13 mouse cellular contexts compared by ENCODE assay signal in genomic region chr5:35627307-35627840, GRCm38 (mm10). TPM values are rescaled to one million over a fixed set of nuclear protein-coding genes. Genes with fewer than 3 reads are reported as not detected.
DNase-seq lines count a peak whose midpoint lies in the region; ATAC-seq and TF ChIP-seq lines count a peak whose summit lies in the region.
"Had no signal": no experiment of that assay in that cellular context is flagged by ENCODE, and none has a peak within 500 bp of the region (broad histone marks: within the 10 kb centered on the region; RNA-seq: fewer than 3 reads in every experiment).

No protein-coding gene starts in this region.

- ATAC-seq in lung, postnatal 0 days, result no peak
- ATAC-seq: CD4-positive, CD25-positive, alpha-beta regulatory T cell, adult 4 months had no signal

- H3K9me3 ChIP-seq in lung, postnatal 0 days (ENCODE audit: low read length), result no peaks in the 10 kb centered on the region

- no peaks in the 10 kb centered on the region for H3K27me3 ChIP-seq in kidney, adult 2 months (replicated peaks; ENCODE audit: control insufficient read depth, insufficient read depth, low read length)
- no peaks in the 10 kb centered on the region for H3K27me3 ChIP-seq in lung, postnatal 0 days (replicated peaks; ENCODE audit: insufficient read depth, low read length)

- no peak for DNase-seq in kidney, adult 2 months
- no peak for DNase-seq in kidney, adult 18-20 months
- no peak for DNase-seq in lung, postnatal 0 days (ENCODE audit: low spot score)
- no peak for DNase-seq in lung, postnatal 25 days (ENCODE audit: low spot score)
- peak; percentile 17 for DNase-seq in ES-CJ7 (ENCODE audit: low read depth, low spot score)
- DNase-seq in frontal cortex, adult 2 months (ENCODE audit: extremely low spot score in 1 of 2, low spot score in 1 of 2), result no peak
- DNase-seq: cerebellum, adult 11-12 months; heart, postnatal 14 days; lung, postnatal 4 days; right cerebral cortex, adult 18-20 months had no signal

- no peak overlapping the region for H3K4me3 ChIP-seq in kidney, adult 2 months (ENCODE audit: insufficient read depth, low read depth, low read length)
- no peak overlapping the region for H3K4me3 ChIP-seq in lung, postnatal 0 days (ENCODE audit: low read depth, low read length)
- no peak overlapping the region for H3K4me3 ChIP-seq in cortical plate, adult 2 months (ENCODE audit: insufficient read depth, low read length)

- TF ChIP-seq EP300 in lung, postnatal 0 days (IDR thresholded peaks at IDR 0.05), result no peak

- no peak for TF ChIP-seq POLR2A in kidney, adult 2 months (IDR thresholded peaks at IDR 0.05; ENCODE audit: low read depth, low read length)
- TF ChIP-seq POLR2A in cortical plate, adult 2 months (IDR thresholded peaks at IDR 0.05; ENCODE audit: extremely low read depth, insufficient read depth, low read length), result no peak

- H3K4me1 ChIP-seq in kidney, adult 2 months (ENCODE audit: control insufficient read depth, insufficient read depth, low read length), result no peaks in the 10 kb centered on the region
- peaks cover 6% of the 10 kb centered on the region; the same call in 1 of the 2 replicates for H3K4me1 ChIP-seq in lung, postnatal 0 days (ENCODE audit: insufficient read depth, low read depth, low read length)
- no peaks in the 10 kb centered on the region for H3K4me1 ChIP-seq in cortical plate, adult 2 months (ENCODE audit: control insufficient read depth, insufficient read depth, low read length)

- no peak overlapping the region for H3K4me2 ChIP-seq in lung, postnatal 0 days (replicated peaks; ENCODE audit: low read depth, low read length)
- H3K4me2 ChIP-seq: midbrain, embryonic 11.5 days had no signal

- H3K27ac ChIP-seq in kidney, adult 2 months (ENCODE audit: insufficient read depth, low read depth, low read length), result no peak overlapping the region
- no peak overlapping the region for H3K27ac ChIP-seq in lung, postnatal 0 days (ENCODE audit: low read length)
- H3K27ac ChIP-seq in cortical plate, adult 2 months (ENCODE audit: insufficient read depth, low read length), result no peak overlapping the region

- no peaks in the 10 kb centered on the region for H3K36me3 ChIP-seq in kidney, adult 2 months (ENCODE audit: control insufficient read depth, insufficient read depth, low read length)
- H3K36me3 ChIP-seq in lung, postnatal 0 days (ENCODE audit: insufficient read depth, low read length), result no peaks in the 10 kb centered on the region

- no peak overlapping the region for H3K9ac ChIP-seq in lung, postnatal 0 days (replicated peaks; ENCODE audit: low read depth)

- peak; percentile 59 for TF ChIP-seq CTCF in kidney, adult 2 months (conservative IDR thresholded peaks at IDR 0.05; ENCODE audit: insufficient read depth, insufficient read length, low read depth, low read length)
- TF ChIP-seq CTCF in lung, postnatal 0 days (IDR thresholded peaks at IDR 0.05), result peak; percentile 57
- TF ChIP-seq CTCF in cortical plate, adult 2 months (IDR thresholded peaks at IDR 0.05; ENCODE audit: extremely low read depth, insufficient read depth, low read length), result peak; percentile 25

- WGBS in kidney, adult 2 months, result 68% methylated on average over 7 of the region's 7 CpGs
- 48% methylated on average over 7 of the region's 7 CpGs for WGBS in lung, postnatal 0 days

RNA-seq across cellular contexts. Expression of gene Acox3, which starts 44.5 kb away (rescaled TPM):
- 77.9 and 83.6 TPM in 2 replicates for polyA plus RNA-seq in kidney, adult 2 months (2012; rRNA removed)
- polyA plus RNA-seq in lung, postnatal 0 days (2015; fragmentation: Nextera tagmentation; extraction: Ambion mirVana), result 15.0 and 15.9 TPM in 2 replicates
- polyA plus RNA-seq in cortical plate, adult 2 months (2012; rRNA removed), result 30.5 and 31.5 TPM in 2 replicates
- polyA plus RNA-seq in frontal cortex, adult 2 months (2012; rRNA removed), result 28.0 and 29.4 TPM in 2 replicates

RNA-seq across cellular contexts. Expression of gene Htra3, which starts 52.2 kb away (rescaled TPM):
- polyA plus RNA-seq in kidney, adult 2 months (2012; rRNA removed), result 9.8 and 12.4 TPM in 2 replicates
- 35.7 and 40.5 TPM in 2 replicates for polyA plus RNA-seq in lung, postnatal 0 days (2015; fragmentation: Nextera tagmentation; extraction: Ambion mirVana)
- polyA plus RNA-seq in cortical plate, adult 2 months (2012; rRNA removed), result 6.5 and 6.9 TPM in 2 replicates
- 5.1 and 6.2 TPM in 2 replicates for polyA plus RNA-seq in frontal cortex, adult 2 months (2012; rRNA removed)
- polyA plus RNA-seq: CD4-positive, CD25-positive, alpha-beta regulatory T cell, adult 4 months had no signal

RNA-seq across cellular contexts. Expression of gene Trmt44, which starts 52.5 kb away (rescaled TPM):
- polyA plus RNA-seq in kidney, adult 2 months (2012; rRNA removed), result 4.4 and 4.5 TPM in 2 replicates
- polyA plus RNA-seq in lung, postnatal 0 days (2015; fragmentation: Nextera tagmentation; extraction: Ambion mirVana), result 3.4 and 4.4 TPM in 2 replicates
- polyA plus RNA-seq in cortical plate, adult 2 months (2012; rRNA removed), result 6.1 and 6.7 TPM in 2 replicates
- 5.5 and 6.8 TPM in 2 replicates for polyA plus RNA-seq in frontal cortex, adult 2 months (2012; rRNA removed)
